ENCODE assay signal across 11 mouse cellular contexts in genomic region chr2:93304273-93304634, GRCm38 (mm10). TPM values are rescaled to one million over a fixed set of nuclear protein-coding genes. Genes with fewer than 3 reads are reported as not detected.
DNase-seq lines count a peak whose midpoint lies in the region; ATAC-seq and TF ChIP-seq lines count a peak whose summit lies in the region.
"Had no signal": no experiment of that assay in that cellular context is flagged by ENCODE, and none has a peak within 500 bp of the region (broad histone marks: within the 10 kb centered on the region; RNA-seq: fewer than 3 reads in every experiment).

No protein-coding gene starts in this region.

- H3K36me3 ChIP-seq in kidney, postnatal 0 days (ENCODE audit: insufficient read depth, low read length) = 0 out of 2 replicates have a peak, but pooled peaks cover 2% of the 10 kb centered on the region
- H3K36me3 ChIP-seq in forebrain, embryonic 12.5 days (replicated peaks) = peaks cover 9% of the 10 kb centered on the region; the same call in 1 of the 2 replicates
- 0 out of 2 replicates have a peak, but pooled peaks cover 9% of the 10 kb centered on the region for H3K36me3 ChIP-seq in intestine, embryonic 14.5 days (ENCODE audit: control insufficient read depth, insufficient read depth, low read length)
- H3K36me3 ChIP-seq in neural tube, embryonic 14.5 days (ENCODE audit: control insufficient read depth, insufficient read depth, low read length) = no peaks in the 10 kb centered on the region

- peak; percentile 42 for DNase-seq in kidney, postnatal 0 days (ENCODE audit: low spot score)
- no peak for DNase-seq in kidney, postnatal 25 days
- no peak for DNase-seq in intestine, embryonic 14.5 days (ENCODE audit: low spot score)
- DNase-seq in thymus, postnatal 14 days = no peak
- no peak for DNase-seq in ovary, postnatal 14 days (ENCODE audit: low spot score)
- DNase-seq in layer of hippocampus, postnatal 10 days (ENCODE audit: low spot score in 2 of 2) = no peak
- DNase-seq: adrenal gland, postnatal 14 days; cerebellum, postnatal 14 days; left cerebral cortex, postnatal 4 days had no signal

- H3K4me1 ChIP-seq in kidney, postnatal 0 days (replicated peaks; ENCODE audit: insufficient read depth, low read length) = peaks cover 12% of the 10 kb centered on the region
- peaks cover 35% of the 10 kb centered on the region for H3K4me1 ChIP-seq in forebrain, embryonic 12.5 days
- peaks cover 23% of the 10 kb centered on the region for H3K4me1 ChIP-seq in intestine, embryonic 14.5 days (replicated peaks; ENCODE audit: control insufficient read depth, insufficient read depth, low read length)
- H3K4me1 ChIP-seq in neural tube, embryonic 14.5 days (ENCODE audit: control insufficient read depth, insufficient read depth, low read length) = peaks cover 34% of the 10 kb centered on the region

- H3K9me3 ChIP-seq in kidney, postnatal 0 days (replicated peaks; ENCODE audit: low read length) = no peaks in the 10 kb centered on the region
- H3K9me3 ChIP-seq in forebrain, embryonic 12.5 days = no peaks in the 10 kb centered on the region
- H3K9me3 ChIP-seq in intestine, embryonic 14.5 days (ENCODE audit: control insufficient read depth, low read length) = no peaks in the 10 kb centered on the region; the same call in 1 of the 2 replicates
- H3K9me3 ChIP-seq in neural tube, embryonic 14.5 days (ENCODE audit: control insufficient read depth, low read length) = no peaks in the 10 kb centered on the region

- H3K9ac ChIP-seq in kidney, postnatal 0 days (ENCODE audit: low read depth, low read length) = no peak overlapping the region
- H3K9ac ChIP-seq in forebrain, embryonic 12.5 days = peak overlapping the region; percentile 33
- no peak overlapping the region for H3K9ac ChIP-seq in intestine, embryonic 14.5 days (ENCODE audit: low read length)
- H3K9ac ChIP-seq in neural tube, embryonic 14.5 days (replicated peaks; ENCODE audit: low read depth, low read length) = no peak overlapping the region

- H3K4me2 ChIP-seq in kidney, postnatal 0 days (ENCODE audit: low read length) = no peak overlapping the region
- H3K4me2 ChIP-seq in forebrain, embryonic 12.5 days = no peak overlapping the region
- no peak overlapping the region; the same call in 1 of the 2 replicates for H3K4me2 ChIP-seq in intestine, embryonic 14.5 days (ENCODE audit: low read length)
- no peak overlapping the region for H3K4me2 ChIP-seq in neural tube, embryonic 14.5 days (ENCODE audit: low read depth, low read length)

- no peak for ATAC-seq in kidney, postnatal 0 days (replicated peaks; ENCODE audit: low FRiP score, low read depth)
- ATAC-seq in forebrain, embryonic 12.5 days (ENCODE audit: low FRiP score) = peak; percentile 42; the same call in 1 of the 2 replicates
- no peak for ATAC-seq in intestine, embryonic 14.5 days (replicated peaks; ENCODE audit: low FRiP score, low TSS enrichment, low read depth)
- 0 out of 2 replicates have a peak, but pooled peaks have one; percentile 39 for ATAC-seq in neural tube, embryonic 14.5 days (ENCODE audit: low read depth)

- H3K27ac ChIP-seq in kidney, postnatal 0 days = peak overlapping the region; percentile 80
- peak overlapping the region; percentile 90 for H3K27ac ChIP-seq in forebrain, embryonic 12.5 days
- H3K27ac ChIP-seq in intestine, embryonic 14.5 days (ENCODE audit: low read depth) = peak overlapping the region; percentile 66
- peak overlapping the region; percentile 75 for H3K27ac ChIP-seq in neural tube, embryonic 14.5 days (ENCODE audit: low read depth, low read length)

- TF ChIP-seq CTCF in kidney, postnatal 0 days (IDR thresholded peaks at IDR 0.05; ENCODE audit: low read depth) = no peak

- WGBS in kidney, postnatal 0 days = 57% methylated on average over 4 of the region's 4 CpGs
- 34% methylated on average over 4 of the region's 4 CpGs for WGBS in forebrain, embryonic 12.5 days
- 61% methylated on average over 4 of the region's 4 CpGs for WGBS in intestine, embryonic 14.5 days
- 54% methylated on average over 4 of the region's 4 CpGs for WGBS in neural tube, embryonic 14.5 days

- no peaks in the 10 kb centered on the region for H3K27me3 ChIP-seq in kidney, postnatal 0 days (ENCODE audit: insufficient read depth, low read length)
- H3K27me3 ChIP-seq in forebrain, embryonic 12.5 days = no peaks in the 10 kb centered on the region
- H3K27me3 ChIP-seq in intestine, embryonic 14.5 days (replicated peaks; ENCODE audit: control insufficient read depth, insufficient read depth, low read length) = no peaks in the 10 kb centered on the region
- no peaks in the 10 kb centered on the region for H3K27me3 ChIP-seq in neural tube, embryonic 14.5 days (ENCODE audit: control insufficient read depth, insufficient read depth, low read length)

- no peak overlapping the region for H3K4me3 ChIP-seq in kidney, postnatal 0 days (replicated peaks; ENCODE audit: low read depth, low read length)
- no peak overlapping the region for H3K4me3 ChIP-seq in forebrain, embryonic 12.5 days (replicated peaks)
- no peak overlapping the region for H3K4me3 ChIP-seq in intestine, embryonic 14.5 days (ENCODE audit: low read depth, low read length)
- H3K4me3 ChIP-seq in neural tube, embryonic 14.5 days (ENCODE audit: low read depth, low read length) = no peak overlapping the region

RNA-seq across cellular contexts. Expression of gene Tspan18, which starts 30.1 kb away (rescaled TPM):
- polyA plus RNA-seq in kidney, postnatal 0 days (2015; fragmentation: Nextera tagmentation; extraction: Ambion mirVana) = 26.4 and 29.2 TPM in 2 replicates
- polyA plus RNA-seq in forebrain, embryonic 12.5 days (2016; fragmentation: Nextera tagmentation; extraction: Ambion mirVana) = 31.2 and 32.5 TPM in 2 replicates
- polyA plus RNA-seq in intestine, embryonic 14.5 days (2014; fragmentation: Nextera tagmentation; extraction: Ambion mirVana) = 36.1 and 41.0 TPM in 2 replicates
- 30.2 and 34.7 TPM in 2 replicates for polyA plus RNA-seq in neural tube, embryonic 14.5 days (2014; fragmentation: Nextera tagmentation; extraction: Ambion mirVana)
- 10 to 100 TPM; 53.3 to 55.7 TPM for total RNA-seq in layer of hippocampus, postnatal 10 days (2021)

Comparison
In these comparisons a context has a peak if more than half of its experiments do, and no peak if none do; other contexts are left out.
1. ATAC-seq: peak in forebrain, embryonic 12.5 days (single experiment) and neural tube, embryonic 14.5 days (single experiment); none in kidney, postnatal 0 days (single experiment) and intestine, embryonic 14.5 days (single experiment).
2. Peak in every context shown above with its lines, with median percentiles within 50 percentile points of each other: H3K27ac ChIP-seq.